Mouse (Mus musculus) hindbrain, embryonic 16.5 days (tissue): ENCODE results near the gene Apip. TPM values are rescaled to one million over a fixed set of nuclear protein-coding genes. Genes with fewer than 3 reads are reported as not detected.
A peak's percentile ranks its signal among the peaks of the same experiment; 100 is the strongest.

Experiments used
- ATAC-seq: fragments of 200-750 bp; cut with Nextera tagmentation; 2 replicates; pipeline ENCODE4 v1.8.0; 2017; ENCODE audit warnings: moderate TSS enrichment, moderate library complexity
- H3K27ac ChIP-seq: fragments of 300-500 bp; sonication (generic); 2 replicates; pipeline ENCODE4 v1.5.1; 2014; ENCODE audit warnings: low read depth, mild to moderate bottlenecking, control low read depth, low read length, moderate library complexity
- H3K27me3 ChIP-seq: fragments of 300-500 bp; sonication (generic); replicated peaks from 2 replicates; pipeline ENCODE4 v1.6.1; 2014; ENCODE audit warnings: low read length; ENCODE audit not compliant: control insufficient read depth, insufficient read depth
- H3K36me3 ChIP-seq: fragments of 300-500 bp; sonication (generic); 2 replicates; pipeline ENCODE4 v1.6.1; 2014; ENCODE audit warnings: mild to moderate bottlenecking, low read length, moderate library complexity, mixed read lengths; ENCODE audit not compliant: control insufficient read depth, insufficient read depth
- H3K4me1 ChIP-seq: fragments of 300-500 bp; sonication (generic); 2 replicates; pipeline ENCODE4 v1.6.1; 2014; ENCODE audit warnings: low read depth, low read length; ENCODE audit not compliant: control insufficient read depth, insufficient read depth
- H3K4me2 ChIP-seq: fragments of 300-500 bp; sonication (generic); 2 replicates; pipeline ENCODE4 v1.6.1; 2014; ENCODE audit warnings: mild to moderate bottlenecking, low read length, control low read depth, moderate library complexity
- H3K4me3 ChIP-seq: fragments of 300-500 bp; sonication (generic); 2 replicates; pipeline ENCODE4 v1.5.1; 2014; ENCODE audit warnings: mild to moderate bottlenecking, low read length, control low read depth, moderate library complexity
- H3K9ac ChIP-seq: fragments of 300-500 bp; sonication (generic); 2 replicates; pipeline ENCODE4 v1.6.1; 2014; ENCODE audit warnings: low read depth, mild to moderate bottlenecking, control low read depth, low read length, moderate library complexity
- H3K9me3 ChIP-seq: fragments of 300-500 bp; sonication (generic); 2 replicates; pipeline ENCODE4 v1.6.1; 2014; ENCODE audit warnings: mild to moderate bottlenecking, low read length, moderate library complexity; ENCODE audit not compliant: control insufficient read depth
- WGBS: fragments of 180-500 bp; shearing (Covaris S2); extraction: QIAGEN DNeasy Blood & Tissue Kit; methylation state at CpG from one replicate; pipeline ENCODE4 v1.1.7; 2014; 5-methylcytosine and 5-hydroxymethylcytosine counted together
- polyA plus RNA-seq: library from polyadenylated mRNA; unstranded; fragments of >200 nt; fragmentation: Nextera tagmentation; extraction: Ambion mirVana; gene quantifications from 2 replicates; pipeline ENCODE4 v1.2.1, GENCODE M21; 2015

Gene Apip
- polyA plus RNA-seq, 1 experiment from 2014 or later = 54.8 TPM

DNA sequence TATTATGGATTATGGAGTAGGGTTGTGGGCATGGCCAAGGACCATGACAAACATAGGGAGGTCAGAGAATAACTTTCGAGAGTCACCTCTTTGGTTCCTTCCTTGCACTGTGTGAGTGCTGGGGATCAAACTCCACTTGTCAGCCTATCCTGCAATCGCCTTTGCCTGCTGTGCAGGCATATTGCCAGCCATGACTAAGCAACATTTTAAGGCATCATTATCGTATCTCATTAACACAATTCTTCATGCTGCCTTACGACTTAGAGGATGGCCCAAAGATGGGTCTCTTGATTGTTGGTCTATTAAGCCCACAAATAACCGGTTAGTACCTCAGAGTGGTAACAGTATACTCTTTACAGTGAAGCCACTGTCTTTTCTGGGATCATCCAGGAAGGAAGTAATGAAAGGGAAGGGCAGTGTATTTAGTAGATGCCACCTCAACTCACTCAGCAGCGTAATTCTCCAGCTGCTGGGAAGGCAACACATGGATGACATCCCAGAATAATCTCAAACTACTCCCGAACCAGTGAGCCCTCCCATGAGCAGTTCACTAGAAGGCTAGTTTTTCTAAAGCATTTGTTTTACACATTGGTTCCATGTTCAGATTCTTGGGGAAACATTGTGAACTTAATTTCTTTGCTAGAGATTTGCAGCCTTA lies 45.9 kb downstream of the Apip start:
- H3K9me3 ChIP-seq = no peaks in the 10 kb centered on the region
- 75% methylated on average over 7 of the region's 7 CpGs for WGBS
- H3K36me3 ChIP-seq = no peaks in the 10 kb centered on the region
- no peak overlapping the region for H3K9ac ChIP-seq
- H3K4me2 ChIP-seq = no peak overlapping the region
- no peak overlapping the region for H3K27ac ChIP-seq
- H3K27me3 ChIP-seq = no peaks in the 10 kb centered on the region
- no peak for ATAC-seq
- H3K4me3 ChIP-seq = no peak overlapping the region
- peaks cover 2% of the 10 kb centered on the region; the same call in 1 of the 2 replicates for H3K4me1 ChIP-seq

DNA sequence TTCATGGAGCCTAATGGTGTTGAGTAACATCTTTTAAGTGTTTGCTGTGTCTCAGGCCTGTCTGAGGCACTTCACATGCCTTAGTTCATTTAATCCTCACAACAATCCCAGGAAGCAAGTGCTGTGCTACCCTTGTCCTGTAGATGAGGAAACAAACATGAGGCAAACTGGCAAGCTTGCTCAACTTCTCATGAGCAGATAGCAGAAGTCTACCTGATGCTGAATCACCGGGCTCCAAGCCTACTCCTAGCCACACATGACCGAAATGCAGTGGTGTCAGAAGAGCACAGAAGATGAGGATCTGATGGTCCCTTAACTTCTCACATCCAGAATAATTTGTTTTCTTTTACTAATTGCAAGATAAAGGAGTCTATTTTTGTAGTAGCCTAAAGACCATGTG lies 56.2 kb downstream of the Apip start:
- ATAC-seq = no peak
- Histone ChIP-seq H3K4me1 (no peaks in the 10 kb centered on the region), H3K36me3 (no peaks in the 10 kb centered on the region), H3K9ac (no peak overlapping the region), H3K27me3 (no peaks in the 10 kb centered on the region), H3K4me3 (no peak overlapping the region), H3K27ac (no peak overlapping the region), H3K9me3 (no peaks in the 10 kb centered on the region), H3K4me2 (no peak overlapping the region)
- WGBS = 97% methylated on average over 2 of the region's 2 CpGs

DNA sequence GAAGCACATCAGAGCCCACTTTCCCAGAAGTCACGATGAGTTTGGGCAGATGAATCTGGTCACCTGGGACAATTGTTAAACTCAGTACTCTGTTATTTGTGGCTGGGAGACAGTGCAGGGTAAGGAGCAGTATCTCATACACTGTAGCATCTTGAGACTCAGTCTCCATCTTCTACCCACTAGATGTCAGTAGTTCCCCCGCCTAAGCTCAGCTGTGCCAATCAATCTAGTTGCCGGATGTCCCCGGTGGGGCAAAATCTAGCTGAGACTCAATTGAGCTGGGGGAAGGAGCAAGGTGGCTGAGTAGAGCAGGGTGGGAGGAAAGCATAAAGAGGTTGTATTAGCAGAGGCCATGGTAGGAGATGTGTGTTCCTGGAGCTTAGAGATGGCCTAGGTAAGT lies 57.7 kb downstream of the Apip start:
- no peak overlapping the region for H3K9ac ChIP-seq
- H3K27ac ChIP-seq = no peak overlapping the region
- peak; percentile 60; the same call in 1 of the 2 replicates for ATAC-seq
- H3K9me3 ChIP-seq = no peaks in the 10 kb centered on the region
- 31% methylated on average over 4 of the region's 4 CpGs for WGBS
- no peak overlapping the region for H3K4me3 ChIP-seq
- no peak overlapping the region for H3K4me2 ChIP-seq
- no peaks in the 10 kb centered on the region for H3K4me1 ChIP-seq
- no peaks in the 10 kb centered on the region for H3K27me3 ChIP-seq
- H3K36me3 ChIP-seq = no peaks in the 10 kb centered on the region

DNA sequence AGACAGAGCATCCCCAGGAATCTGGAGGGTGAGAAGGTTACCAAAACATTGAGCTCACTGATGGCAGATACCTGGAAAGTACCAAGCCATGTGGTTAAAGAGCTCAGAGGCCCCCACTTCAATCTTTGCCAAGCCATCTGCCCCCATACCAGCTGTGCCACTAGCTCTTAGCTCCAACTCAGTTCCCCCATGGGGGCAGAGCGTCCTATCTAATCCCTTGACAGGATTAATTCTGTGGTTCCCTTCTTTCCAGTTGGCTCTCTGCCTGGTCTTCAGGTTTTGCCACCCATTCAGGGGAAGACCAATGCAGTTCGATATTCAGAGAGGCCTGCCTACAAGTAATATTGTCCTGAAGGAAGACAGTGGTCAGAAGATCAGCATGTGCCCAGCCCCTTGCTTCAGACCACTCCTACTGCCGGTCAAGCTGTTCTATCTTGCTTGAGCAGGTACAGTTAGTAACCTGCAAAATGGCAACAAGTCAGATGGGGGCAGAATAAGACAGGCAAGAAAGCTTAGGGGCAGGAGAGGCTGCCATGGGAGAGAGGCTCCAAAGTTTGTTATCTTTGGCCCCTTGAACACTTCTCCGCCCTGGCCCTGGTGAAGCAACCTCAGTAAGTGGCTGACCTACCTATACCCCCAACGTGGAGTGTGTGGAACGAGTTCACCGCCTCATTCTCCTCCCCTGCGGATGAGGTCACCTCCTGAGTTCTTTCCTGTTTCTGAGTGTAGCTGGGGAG lies 65.2 kb downstream of the Apip start:
- Histone ChIP-seq H3K9ac (no peak overlapping the region), H3K36me3 (no peaks in the 10 kb centered on the region), H3K9me3 (no peaks in the 10 kb centered on the region), H3K4me3 (no peak overlapping the region), H3K4me2 (no peak overlapping the region), H3K27me3 (no peaks in the 10 kb centered on the region), H3K27ac (no peak overlapping the region), H3K4me1 (no peaks in the 10 kb centered on the region)
- WGBS = 72% methylated on average over 8 of the region's 8 CpGs
- peak; percentile 60 for ATAC-seq

Other genes starting within 250 kb of the Apip start
- 4.7 and 5.1 TPM in 2 replicates for gene Cd44, start 172.0 kb upstream of the Apip start, polyA plus RNA-seq
- 73.7 and 78.3 TPM in 2 replicates for gene Pdhx, start 162 bp upstream of the Apip start, polyA plus RNA-seq
- 0.10 and 0.14 TPM in 2 replicates for gene Ehf, start 229.6 kb downstream of the Apip start, polyA plus RNA-seq